Mouse (Mus musculus) thymus, adult 18-20 months (tissue): ENCODE measurements around the gene Rsl1d1.

Source experiments
- DNase-seq, 2 experiments: peaks; one replicate each; pipeline ENCODE4 v3.0.0; 2022; ENCODE audit warnings: mixed read lengths in 2 of 2

Gene Rsl1d1

DNA sequence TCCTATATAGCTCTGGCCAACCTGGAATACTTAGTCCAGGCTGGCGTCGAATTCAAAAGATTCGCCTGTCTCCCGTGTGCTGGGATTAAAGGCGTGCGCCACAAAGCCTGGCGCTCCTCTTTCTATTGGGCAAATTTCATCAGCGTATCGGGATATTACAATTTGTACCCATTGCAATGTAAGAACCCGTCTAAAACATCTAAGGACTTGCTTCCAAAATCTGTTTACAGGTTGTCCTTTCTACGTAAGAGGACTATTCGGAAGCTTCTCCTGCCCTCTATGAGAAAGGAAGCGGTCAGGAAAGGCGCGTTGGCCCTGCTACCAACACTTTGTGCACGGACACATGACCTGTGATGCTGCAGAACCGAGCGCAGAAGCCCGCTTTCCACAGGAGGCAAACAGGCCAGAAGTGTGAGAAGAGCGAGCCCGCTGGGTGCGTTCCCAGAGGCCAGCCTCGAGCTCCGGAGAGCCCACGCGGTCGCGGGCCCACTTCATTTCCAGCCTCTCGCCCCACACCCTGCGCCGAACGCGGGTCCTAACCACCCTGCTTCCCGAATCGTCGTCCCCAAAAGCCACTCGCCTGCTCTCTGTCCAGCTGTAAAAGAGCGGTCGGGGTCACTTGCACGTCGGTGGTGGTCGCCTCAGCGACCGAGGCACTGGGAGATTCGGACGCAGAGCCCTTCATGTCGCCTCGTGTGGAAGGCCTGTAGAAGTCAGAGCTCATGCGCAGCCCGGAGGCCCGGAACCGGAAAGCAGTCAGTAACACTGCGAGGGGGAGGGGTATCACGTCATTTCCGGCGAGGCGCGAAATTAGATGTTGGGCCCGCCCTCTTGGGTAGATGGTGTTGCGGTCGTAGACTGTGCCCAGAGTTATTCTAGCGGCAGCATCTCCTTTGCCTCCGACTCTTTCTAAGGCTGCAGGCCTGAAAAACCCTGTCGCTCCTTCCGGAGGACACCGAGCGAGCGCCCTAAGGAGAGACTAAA is at the start of gene Rsl1d1:
TSS of gene Rsl1d1 (minus strand) at position 761 of the 984 bp plus-strand sequence.
- DNase-seq = peak; percentile 81 to 86

DNA sequence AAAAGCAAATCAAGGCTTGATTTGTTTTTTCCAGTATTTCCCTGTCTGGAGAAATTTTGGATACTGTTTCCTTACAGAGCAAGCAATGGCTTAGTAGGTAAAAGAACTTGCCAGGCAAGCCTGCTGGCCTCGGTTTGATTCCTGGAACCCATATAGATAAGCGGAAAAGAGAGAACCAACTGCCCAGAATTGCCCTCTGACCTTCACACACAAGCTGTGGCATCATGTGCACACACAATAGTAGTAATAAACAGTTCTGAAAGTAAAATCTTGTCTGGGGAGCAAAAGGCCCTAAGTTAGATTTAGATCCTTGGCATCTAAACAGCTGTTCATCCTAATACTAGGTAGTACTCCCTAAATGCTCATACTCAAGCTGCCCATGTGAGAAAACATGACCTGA is 44.7 kb upstream of the Rsl1d1 start:
- DNase-seq = no peak

DNA sequence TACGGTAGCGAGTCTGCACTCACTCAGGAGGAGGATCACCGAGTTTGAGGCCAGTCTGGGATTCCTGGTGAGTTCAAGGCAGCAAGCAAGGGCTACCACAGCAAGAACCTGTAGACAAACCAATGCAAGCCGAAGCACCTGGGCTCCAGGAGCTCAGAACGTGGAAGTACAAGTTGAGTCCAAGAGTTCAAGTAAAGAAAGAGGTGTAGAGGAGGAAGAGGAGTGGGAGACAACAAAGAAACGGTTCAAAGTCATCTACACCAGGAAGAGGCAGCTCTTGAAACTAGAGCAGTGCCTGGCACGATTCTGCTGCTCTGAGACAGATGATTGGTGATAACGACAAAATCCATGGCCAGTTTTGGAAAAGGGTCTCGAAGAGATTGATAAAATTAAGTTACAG is 42.6 kb upstream of the Rsl1d1 start:
- no peak for DNase-seq

- no peak for DNase-seq
Measured at GRCm38 (mm10) chr16:11242401-11242800, 39.3 kb upstream of the Rsl1d1 start.

- no peak for DNase-seq
Measured at GRCm38 (mm10) chr16:11217801-11218200, 14.7 kb upstream of the Rsl1d1 start.

GRCm38 (mm10) chr16:11203600-11204390 is 664 bp upstream of the Rsl1d1 start:
- DNase-seq = no peak

- DNase-seq = no peak
Measured at GRCm38 (mm10) chr16:11201740-11202394, 1.3 kb downstream of the Rsl1d1 start.

- DNase-seq = no peak
Measured at GRCm38 (mm10) chr16:11200247-11200646, 2.9 kb downstream of the Rsl1d1 start.

GRCm38 (mm10) chr16:11198467-11198866 is 4.7 kb downstream of the Rsl1d1 start:
- DNase-seq = no peak

- no peak for DNase-seq
Measured at GRCm38 (mm10) chr16:11197052-11197451, 6.1 kb downstream of the Rsl1d1 start.

DNA sequence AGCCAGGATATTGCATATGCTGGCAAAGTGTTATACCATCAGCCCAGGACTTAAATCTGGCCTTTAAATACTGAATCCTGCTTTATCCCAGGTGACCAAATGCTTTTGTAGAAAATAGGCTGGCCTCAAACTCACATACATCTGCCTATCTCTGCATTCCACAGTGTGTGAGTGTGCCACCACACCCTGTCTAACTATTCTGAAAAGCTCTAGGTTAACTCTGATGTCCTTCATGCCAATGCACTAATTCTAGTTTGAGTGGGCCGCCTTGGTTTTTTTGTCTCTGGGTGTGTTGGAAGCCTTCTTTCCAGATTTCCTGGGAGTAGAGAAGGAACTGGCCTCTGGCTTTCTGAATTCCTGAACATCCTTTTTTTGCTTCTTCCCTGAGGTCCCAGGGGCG is 9.9 kb downstream of the Rsl1d1 start:
- no peak for DNase-seq

- DNase-seq = no peak
Measured at GRCm38 (mm10) chr16:11190150-11190549, 13.0 kb downstream of the Rsl1d1 start.

GRCm38 (mm10) chr16:11177404-11177803 is 25.7 kb downstream of the Rsl1d1 start:
- no peak for DNase-seq

- DNase-seq = no peak
Measured at GRCm38 (mm10) chr16:11176884-11177244, 26.3 kb downstream of the Rsl1d1 start.

DNA sequence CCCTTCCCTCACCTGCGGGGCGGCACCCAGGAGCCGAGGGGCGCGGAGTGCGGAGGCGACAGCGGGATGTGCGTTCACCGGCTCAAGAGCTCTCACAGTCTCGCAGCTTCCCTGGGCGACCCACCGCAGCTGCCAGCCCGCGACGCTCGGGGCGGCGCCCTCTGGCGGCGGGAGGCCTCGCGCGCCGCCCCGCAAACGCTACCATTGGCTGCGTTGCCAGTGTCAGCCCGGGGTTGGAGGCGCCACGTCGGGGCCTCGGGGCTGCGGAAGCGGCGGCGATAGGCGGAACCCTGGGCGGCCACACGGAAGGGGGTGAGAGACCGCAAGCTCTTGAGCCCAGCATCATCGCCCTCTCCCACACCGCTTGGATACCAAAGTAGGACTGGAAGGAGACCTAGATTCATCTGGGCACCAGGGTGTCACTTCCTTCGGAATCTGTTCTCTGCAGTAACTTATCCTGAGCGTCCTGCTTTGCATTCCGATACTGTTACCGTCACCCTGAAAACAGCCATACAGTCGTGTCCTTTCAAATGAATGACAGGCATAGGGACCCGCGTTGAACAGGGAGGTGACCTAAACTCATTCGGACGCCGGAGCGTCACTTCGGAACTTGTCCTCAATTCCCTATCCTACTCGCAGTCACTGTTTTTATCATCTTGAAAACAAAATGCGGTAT is 26.8 kb downstream of the Rsl1d1 start, which contains the start of gene Zc3h7a:
TSS of gene Zc3h7a (minus strand) at position 186 of the 676 bp plus-strand sequence.
- peak; percentile 82 to 88 for DNase-seq

GRCm38 (mm10) chr16:11175489-11176207 is 27.5 kb downstream of the Rsl1d1 start:
- DNase-seq = peak in 1 of 2 experiments; percentile 37

DNA sequence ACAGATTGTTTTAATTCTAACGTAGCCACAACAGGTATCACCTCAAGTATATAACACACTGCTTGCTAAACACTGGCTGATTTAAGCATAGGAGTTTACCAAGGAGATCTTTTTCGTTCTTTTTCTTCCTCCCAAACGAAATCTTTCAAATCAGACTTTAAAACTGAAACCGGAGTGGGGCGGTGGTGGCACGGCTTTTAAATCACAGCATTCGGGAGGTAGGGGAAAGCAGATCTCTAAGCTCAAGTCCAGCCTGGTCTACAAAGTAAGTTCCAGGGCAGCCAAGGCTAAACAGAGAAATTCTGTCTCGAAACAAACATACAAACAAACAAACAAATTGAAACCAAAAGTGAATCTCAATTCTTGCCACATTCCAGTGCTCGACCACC is 28.0 kb downstream of the Rsl1d1 start:
- no peak for DNase-seq

GRCm38 (mm10) chr16:11174671-11175081 is 28.5 kb downstream of the Rsl1d1 start:
- DNase-seq = peak in 1 of 2 experiments; percentile 36

DNA sequence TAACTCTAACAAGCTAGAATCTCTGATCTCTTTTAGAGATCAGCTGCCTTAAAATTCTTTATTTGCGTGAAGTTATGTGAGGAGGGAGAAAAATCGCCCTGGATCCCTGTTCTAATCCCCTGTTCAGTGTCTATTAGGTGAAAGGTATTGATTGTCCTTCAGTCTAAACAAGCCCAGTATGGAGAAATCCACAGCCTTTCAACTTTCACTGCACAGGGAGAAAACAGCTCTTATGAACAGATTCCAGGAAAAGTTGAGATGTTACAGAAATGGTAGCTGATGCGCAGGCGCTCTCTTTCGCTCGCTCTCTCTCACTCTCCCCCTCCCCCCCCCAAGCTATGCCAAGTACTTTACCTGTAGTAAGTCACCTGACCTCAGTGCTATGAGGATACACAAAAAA is 31.5 kb downstream of the Rsl1d1 start:
- no peak for DNase-seq

GRCm38 (mm10) chr16:11166431-11166830 is 36.7 kb downstream of the Rsl1d1 start:
- no peak for DNase-seq

DNA sequence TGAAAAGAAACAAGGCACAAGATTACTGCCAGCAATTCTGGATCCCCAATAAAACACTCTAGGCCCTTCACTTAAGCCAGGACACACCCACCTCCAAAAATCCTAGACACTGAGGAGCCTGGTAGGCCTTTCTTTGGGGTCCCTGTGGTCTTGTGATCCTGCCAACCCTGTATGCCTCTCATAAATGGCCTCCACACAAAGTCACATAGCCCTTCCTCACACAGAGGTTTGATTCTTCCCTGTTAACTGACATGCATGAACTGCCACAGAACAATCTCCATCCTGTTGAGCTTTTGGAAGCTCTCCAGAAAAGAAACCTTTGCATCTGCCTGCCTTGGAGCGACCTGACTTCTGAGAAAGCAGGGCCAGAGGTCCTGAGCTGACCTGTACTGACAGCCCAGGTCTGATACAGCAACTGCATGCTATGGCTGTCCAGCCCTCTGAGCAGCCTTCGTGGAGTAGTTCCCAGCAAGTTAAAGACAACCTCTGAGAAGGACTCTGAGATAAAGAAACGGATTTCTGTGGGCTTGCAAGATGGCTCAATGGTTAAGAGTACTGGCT is 38.4 kb downstream of the Rsl1d1 start:
- DNase-seq = no peak
